Mouse (Mus musculus): Measurements from ENCODE around the gene Gm20388.

Gene Gm20388

DNA sequence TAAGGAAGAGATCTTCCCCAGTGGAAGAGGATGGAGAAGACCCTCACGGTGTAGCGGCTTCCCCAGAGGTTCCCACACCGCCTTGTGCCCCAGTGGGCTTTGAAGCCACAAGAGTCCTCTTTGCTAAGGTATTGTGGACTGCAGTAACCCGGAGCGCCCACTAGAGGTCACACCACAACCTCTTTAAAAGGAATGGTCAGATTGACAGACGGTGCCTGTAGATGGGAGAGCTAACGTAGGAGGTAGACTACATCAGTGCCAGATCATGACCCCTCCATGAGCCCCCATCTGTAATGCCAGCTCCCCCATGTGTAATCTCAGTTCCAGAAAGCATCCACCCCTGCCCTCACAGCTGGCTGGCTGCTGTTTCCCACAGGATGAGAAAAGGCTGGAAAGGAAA, 1636.5 kb downstream of the Gm20388 start:
- peak in 1 of 2 experiments; percentile 83 for DNase-seq (ENCODE audit: low spot score in 2 of 2)

DNA sequence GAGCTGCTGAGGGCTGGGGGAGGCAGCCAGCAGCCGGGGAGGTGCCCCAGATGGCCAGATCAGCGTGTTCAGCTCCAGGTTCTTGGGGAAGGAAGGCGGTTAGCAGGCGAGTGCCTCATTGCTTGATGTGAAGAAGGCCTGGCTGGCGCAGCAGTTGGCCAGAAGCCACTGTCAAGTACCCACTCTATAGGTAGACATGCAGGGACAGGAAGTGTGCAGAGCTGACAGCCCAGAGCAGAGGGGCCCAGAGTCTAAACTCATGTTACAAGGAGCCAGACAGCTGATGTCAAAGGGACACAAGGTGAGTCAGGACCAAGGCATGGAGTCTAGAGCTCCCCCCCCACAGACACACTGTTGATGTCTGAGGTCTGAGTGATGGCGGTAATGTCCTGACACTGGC, 1639.4 kb downstream of the Gm20388 start:
- no peak for DNase-seq (ENCODE audit: low spot score in 2 of 2)

DNA sequence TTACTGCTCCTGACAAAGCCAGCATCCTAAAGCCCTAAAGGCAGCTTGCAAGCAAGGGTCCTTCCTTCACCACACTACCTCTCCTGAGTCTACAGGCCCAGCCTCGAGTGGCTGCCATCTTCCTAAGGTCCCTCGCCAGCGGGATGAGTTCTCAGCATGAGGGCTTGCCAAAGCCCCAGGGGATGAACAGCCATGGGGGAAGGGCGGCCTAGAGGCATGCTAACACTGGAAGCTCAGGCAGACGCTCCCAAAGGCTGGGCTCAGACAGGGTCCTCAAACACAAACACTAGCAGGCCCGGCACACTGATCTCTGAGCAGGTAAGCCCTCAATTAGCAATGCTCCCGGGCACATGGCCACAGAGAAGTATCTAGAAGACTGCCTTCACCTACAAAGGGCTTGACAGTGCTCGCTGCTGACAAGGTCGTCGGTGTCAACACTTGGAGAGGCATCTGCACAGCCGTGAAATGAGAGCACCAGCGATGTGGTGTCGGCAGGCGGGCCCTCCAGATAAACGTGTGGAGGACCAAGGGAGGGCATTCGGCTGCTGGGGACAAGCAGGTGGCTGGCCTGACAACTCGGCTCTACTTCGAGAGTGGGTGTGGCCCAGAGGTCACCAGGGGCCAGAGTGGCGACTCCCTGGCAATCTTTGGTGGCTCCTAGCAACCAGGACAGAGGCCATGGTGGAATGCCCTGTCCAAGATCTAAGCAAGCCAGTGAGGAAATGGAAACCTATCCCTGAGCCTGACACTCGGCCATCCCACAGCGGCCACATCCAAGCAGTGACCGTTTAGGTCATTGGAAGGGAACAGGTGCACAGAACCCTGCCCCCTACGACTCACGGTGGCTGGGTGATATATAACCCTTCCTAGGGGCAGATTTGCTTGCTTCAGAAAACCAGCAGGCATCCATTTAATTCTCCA, 1640.7 kb downstream of the Gm20388 start:
- DNase-seq (ENCODE audit: low spot score in 2 of 2), result no peak

DNA sequence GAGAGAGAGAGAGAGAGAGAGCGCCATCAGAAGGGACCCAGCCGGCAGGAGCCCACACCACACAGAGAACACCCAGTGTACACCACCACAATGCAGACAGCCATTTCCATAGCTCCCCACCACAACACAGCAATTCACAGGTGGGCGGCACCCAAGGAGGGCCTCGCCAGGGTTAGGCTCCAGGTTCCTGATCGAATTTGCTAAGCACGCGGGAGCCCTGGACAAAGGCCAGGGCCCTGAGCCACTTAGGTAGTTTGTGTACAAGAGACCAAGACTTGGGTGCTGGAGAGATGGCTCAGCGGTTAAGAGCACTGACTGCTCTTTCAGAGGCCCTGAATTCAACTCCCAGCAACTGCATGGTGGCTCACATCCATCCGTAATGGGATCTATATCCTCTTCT, 1641.9 kb downstream of the Gm20388 start:
- no peak for DNase-seq (ENCODE audit: low spot score in 2 of 2)

DNA sequence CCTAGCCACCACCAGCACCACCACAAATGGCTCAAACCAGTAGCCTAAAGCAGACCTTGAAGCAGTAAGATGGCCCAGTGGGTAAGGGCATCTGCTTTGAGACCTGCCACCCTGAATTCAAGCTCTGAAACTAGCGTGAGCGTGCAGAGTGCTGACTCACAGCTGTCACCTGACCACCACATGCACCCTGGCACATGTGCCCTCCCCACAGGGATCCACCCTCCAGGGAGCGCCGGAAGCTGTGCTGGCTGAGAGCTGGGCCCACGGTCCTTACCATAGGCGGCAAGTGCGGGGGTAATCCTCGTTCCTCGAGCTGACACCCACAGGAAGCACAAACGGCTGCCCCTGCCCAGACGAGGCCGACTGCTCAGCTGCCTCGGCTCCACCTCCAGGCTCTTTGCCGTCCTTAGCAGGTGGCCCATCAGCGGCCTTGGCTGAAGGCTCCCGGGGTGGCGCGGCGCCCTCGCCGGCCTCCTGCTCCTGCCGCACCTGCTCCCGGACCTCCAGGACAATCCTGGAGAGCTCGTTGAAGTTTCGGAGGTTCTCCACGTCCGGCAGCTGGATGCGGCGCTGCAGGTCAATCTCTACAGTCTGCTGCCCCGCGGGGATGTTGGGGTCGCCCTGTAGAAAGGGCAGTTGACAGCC, 1643.3 kb downstream of the Gm20388 start:
- no peak for DNase-seq (ENCODE audit: low spot score in 2 of 2)

DNA sequence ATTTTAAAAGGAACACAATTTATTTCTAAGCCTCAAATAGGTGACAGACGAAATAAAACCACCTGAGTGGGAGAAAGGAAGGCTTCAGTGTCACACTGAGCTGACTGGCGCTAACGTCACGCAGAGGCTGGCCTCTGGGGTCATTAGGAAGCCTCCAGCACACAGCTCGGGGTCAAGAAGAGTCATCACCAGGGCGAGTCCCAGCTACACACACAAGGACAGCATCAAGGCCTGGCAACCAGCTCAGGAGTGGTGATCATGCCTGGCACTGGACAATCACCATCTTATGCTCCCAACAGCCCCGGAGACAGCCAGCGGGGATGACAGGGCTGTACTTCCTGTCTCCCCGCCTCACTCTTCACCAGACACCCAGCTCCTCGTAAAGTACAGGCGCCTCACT, 1647.1 kb downstream of the Gm20388 start:
- DNase-seq (ENCODE audit: low spot score in 2 of 2), result no peak

DNA sequence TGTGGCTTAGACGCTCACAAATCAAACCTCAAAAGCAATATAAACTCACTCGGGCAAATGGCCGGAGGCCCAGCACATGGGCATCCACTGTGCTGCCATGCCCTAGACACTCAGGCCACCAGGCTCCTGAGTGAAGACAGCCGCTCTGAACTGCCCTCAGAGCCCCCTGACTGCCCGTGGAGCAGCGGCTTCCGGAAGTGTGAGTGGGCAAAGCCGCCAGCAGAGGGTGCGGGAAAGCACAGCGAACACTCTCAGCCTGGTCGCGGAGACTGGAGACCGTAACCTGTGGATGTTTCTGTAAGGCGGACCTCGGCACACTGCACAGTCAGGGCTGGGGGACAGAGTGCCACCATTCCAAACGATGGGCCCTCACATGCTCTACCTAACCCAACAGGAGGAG, 1647.9 kb downstream of the Gm20388 start:
- DNase-seq (ENCODE audit: low spot score in 2 of 2), result no peak

DNA sequence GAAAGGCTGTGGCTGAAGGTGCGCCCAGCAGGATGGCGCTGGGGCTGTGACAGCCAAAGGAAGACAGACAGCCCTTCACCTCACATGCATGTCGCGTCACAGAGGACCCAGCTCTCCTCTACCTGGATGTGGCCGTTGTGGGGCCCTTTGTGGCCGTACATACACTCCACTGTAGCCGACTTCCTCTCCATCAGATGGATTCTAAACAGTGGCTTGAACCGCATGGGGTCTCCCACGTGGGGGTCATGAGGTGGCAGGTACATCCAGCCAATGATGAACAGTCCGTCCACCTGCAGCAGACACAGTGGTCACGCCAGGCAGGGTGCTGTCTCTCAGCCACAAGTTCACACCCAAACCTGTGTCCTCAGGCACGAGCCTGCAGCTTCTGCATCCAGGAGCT, 1649.2 kb downstream of the Gm20388 start:
- DNase-seq (ENCODE audit: low spot score in 2 of 2), result no peak

DNA sequence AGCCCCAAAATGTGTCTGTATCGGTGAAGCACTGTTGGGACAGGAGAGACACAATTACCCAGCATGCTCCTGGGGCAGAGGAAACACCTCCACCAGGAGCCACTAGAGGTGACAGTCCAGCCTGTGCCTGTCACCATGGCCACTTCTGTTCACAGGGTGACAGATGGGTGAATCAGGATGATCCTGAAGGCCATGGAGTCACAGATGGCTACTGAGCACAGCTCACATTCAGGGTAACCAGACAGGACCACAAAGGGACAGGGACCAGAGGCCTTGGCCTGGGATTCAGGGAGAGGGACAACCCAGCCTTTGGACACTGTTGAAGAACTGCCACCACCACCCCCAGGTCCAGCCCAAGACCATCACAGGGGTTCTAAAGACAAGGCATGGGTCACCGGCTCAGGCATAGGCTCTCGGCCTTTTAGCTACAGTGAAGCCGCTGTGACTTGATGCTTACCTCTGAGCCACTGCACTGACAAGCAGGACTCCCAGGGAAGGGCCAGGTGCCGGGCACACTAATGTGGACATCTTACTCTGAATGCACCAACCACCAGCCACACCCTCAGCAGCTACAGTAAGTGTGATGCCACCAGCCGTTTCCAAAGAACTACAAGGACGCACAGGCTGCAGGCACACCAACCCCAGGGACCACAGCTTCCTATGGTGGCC, 1649.9 kb downstream of the Gm20388 start:
- no peak for DNase-seq (ENCODE audit: low spot score in 2 of 2)

DNA sequence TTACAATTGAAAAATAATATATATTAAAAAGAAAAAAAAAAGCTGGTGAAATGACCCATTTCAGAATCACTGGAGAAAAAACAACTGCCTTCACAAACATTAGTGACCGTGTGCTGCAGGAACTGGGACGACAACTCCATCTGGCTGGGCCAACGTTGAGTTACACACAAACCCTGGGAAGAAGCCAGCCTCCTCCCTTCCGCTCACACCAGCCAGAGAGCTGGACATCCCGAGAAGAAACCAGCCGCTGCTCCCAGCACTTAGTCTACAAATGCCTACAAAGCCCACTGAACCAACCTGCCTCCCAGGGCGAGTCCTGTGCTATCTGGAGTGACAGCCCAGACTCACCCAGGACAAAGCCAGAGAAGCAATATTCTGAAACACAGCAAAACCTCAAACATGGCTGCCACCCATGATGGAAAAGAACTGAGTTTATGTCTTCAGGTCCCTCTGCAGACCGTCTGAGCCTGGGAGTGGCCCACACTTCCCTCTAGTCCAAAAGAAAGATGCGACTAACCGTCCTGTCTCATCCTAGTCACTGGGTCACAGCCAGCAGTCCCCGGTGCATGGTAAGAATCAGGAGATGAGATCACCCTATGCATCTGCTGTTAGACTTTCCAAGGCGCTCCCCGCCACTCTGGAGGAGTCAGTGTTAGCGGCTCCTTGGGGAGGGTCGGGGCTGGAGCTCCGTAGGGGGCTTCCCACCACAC, 1651.2 kb downstream of the Gm20388 start:
- no peak for DNase-seq (ENCODE audit: low spot score in 2 of 2)

DNA sequence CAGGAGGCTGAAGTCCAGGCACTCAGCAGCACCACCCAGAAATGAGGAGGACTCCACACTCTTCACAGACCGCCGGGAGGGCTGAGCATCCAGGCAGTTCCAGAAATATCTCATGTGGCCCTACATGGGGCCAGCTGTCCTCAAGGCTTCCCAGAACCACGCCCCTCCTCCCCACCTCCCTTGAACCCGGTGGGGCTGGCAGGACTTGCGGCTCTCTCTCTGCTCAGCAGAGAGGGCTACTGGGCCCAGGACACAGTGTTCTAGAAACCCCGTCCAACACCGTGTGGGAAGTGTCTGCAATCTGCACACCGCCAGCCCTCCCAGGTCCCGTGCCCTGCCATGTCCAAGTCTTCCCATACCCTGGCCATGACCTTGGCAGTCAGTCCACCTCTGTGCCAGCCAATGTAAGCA, 1652.3 kb downstream of the Gm20388 start:
- DNase-seq (ENCODE audit: low spot score in 2 of 2), result no peak

DNA sequence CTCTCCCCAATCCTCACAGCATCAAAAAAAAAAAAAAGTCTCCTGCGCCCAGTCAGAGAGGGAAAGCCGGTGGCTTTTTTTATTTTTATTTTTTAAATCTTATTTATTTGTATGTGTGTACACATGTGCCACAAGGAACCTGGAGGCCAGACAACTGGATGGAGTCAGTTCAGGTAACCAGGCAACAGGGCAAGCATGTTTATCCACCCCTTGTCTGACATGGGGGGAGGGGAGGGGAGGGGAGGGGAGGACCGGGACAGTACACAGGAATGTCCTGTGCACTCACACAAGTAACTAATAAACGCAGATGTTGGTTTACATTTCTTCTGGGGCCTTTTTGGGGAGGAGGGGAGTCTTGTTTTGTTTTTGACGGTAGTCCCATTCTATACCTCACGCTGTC, 1653.1 kb downstream of the Gm20388 start:
- no peak for DNase-seq (ENCODE audit: low spot score in 2 of 2)

DNA sequence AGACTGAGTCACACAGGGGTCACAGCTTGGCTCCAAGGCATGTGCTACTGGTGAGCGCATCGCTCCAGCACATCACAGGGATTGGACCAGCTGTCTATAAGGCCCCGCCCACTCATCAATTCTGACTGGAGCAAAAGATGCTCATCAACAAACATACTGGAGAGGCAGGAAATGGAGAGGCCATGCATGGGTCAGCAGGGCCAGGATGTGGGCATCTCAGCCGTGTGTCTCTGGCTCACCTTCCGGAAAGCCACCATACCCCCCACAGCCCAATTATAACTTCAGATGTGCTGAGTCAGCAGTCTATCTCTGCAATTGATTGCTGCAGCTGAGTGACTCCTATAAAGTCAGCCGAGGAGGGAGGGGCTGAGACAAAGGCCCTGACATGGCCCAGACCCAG, 1657.7 kb downstream of the Gm20388 start:
- no peak for DNase-seq (ENCODE audit: low spot score in 2 of 2)

DNA sequence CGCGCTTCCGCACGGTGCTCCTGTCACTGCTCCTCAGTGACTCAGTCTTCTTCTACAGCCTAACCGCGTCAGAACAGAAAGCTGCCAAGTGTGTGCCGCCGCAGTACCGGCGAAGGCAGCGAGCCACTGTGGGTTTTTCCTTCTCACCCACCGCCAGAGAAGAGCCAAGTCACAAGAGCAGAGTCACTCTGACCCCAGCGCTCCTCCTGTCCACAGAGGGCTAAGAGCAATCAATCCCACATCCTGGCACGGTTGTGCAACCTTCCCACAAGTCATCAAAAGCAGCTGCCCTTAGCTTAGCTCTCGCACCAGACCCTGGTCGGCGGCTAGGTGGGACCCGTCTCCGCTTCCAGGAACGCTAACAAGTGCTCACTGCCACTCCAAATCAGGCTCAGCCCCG, 1659.7 kb downstream of the Gm20388 start:
- no peak for DNase-seq (ENCODE audit: low spot score in 2 of 2)

DNA sequence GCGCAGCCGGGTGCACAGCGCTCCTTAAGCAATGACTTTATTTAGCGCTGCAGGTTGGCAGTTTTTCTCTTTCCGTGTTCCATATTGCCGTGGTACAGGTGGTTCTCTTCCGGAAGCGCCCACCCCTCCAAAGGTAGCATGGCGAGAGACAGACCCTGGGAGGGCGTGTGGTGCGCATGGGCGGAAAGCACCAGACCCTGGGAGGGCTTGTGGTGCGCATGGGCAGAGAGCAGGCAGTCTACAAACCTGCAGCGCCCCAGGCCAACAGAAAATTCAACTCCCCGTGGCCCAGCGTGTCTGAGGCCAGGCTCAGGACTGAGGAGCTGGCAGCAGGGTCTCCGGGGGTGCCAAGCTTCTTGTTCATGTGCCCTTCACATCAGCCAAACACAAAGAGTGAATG, 1660.2 kb downstream of the Gm20388 start:
- no peak for DNase-seq (ENCODE audit: low spot score in 2 of 2)

DNA sequence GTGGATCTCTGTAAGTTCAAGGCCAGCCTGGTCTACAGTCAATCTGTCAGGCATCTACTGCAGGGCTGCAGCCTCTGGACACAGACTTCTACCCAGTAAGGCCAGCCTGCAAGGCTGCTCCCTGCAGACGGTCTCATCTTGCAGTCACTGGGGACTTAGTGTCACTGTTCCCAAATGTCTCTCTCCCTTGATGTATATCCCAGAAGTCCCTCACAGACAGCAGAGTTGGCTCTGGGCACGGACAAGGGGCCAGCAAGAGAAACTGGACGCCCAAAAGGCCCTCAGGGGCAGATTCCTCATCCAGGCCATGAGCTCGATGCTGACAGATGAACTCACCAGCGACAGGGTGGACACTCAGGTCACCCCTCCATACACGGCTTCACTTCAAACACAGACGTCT, 1661.5 kb downstream of the Gm20388 start:
- DNase-seq (ENCODE audit: low spot score in 2 of 2), result no peak

DNA sequence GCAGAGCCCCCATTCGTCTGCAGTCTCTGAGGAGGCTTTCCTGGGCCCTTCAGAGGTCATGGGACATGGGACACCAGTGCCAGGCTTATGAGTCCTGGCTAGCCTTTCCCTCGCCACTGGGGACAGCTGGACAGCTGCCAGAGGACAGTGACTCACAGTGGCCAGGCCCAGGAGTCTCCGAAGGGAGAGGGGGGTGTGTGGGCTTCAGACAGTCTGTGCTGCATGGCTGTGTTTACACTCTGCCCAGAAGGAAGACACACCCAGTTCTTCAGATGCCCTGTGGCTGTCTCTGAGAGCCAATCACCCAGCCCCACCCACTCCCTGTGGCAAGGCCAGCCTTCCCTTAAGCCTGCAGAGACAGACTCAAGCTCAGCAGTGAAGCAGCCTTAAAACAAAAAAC, 1662.6 kb downstream of the Gm20388 start:
- no peak for DNase-seq (ENCODE audit: low spot score in 2 of 2)

DNA sequence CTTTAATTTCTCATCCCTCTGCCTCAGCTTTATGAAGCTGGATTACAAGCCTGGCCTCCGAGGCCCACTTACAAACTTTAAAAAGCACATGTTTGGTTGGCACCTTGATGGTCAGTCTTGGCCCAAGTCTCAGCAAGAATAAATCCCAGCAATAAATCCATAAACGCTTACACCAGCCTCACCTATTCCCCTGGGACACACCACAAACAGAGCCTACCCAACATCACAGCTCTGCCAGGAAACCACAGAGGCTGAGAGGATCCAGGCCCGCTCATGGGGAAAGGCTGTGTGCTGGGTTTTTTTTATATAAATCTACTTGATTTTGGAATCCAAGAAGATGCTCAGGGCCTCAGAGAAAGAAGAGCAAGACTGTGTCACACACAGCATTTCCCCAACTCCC, 1665.0 kb downstream of the Gm20388 start:
- no peak for DNase-seq (ENCODE audit: low spot score in 2 of 2)

DNA sequence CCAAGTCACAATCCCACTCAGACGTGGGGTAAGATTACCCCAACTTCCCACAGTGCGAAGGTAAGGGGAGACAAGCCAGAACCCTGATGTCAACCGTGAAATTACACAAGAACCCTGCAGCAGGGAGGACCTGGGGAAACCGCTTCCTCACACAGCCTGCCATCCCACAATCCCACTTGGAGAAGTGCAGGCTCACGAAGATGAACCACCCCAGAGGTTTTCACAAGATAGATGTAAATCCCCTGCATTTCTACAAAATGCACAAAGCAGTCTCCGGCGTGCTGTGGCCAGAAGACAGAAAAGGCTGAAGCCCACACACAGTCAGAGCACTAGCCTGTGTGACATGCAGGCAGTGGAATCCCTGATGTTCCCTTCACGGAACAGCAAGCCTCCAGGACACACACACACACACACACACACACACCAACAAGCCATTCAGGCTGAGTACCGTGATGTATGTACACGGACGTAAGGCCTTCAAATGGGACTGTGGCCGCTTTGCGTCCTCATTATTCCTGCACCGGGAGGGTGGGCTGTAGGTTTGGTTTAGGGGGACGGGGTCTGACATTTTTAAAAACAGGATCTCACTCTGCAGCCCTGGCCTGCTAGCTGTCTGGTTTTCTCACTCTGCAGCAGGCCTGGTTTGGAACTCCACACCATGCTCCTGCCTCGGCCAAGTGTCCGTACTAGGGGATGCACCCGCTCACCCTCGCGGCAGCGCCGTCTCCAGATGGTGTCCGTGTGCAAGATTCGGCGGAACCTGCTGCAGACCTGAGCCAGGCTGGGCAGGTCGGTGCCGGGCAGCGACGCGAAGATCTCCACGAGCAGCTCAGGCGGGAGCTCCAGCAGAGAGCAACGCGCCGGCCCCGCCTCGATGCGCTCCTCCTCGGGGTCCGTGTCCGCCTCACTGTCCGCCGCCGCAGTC, 1667.4 kb downstream of the Gm20388 start:
- no peak for DNase-seq (ENCODE audit: low spot score in 2 of 2)

DNA sequence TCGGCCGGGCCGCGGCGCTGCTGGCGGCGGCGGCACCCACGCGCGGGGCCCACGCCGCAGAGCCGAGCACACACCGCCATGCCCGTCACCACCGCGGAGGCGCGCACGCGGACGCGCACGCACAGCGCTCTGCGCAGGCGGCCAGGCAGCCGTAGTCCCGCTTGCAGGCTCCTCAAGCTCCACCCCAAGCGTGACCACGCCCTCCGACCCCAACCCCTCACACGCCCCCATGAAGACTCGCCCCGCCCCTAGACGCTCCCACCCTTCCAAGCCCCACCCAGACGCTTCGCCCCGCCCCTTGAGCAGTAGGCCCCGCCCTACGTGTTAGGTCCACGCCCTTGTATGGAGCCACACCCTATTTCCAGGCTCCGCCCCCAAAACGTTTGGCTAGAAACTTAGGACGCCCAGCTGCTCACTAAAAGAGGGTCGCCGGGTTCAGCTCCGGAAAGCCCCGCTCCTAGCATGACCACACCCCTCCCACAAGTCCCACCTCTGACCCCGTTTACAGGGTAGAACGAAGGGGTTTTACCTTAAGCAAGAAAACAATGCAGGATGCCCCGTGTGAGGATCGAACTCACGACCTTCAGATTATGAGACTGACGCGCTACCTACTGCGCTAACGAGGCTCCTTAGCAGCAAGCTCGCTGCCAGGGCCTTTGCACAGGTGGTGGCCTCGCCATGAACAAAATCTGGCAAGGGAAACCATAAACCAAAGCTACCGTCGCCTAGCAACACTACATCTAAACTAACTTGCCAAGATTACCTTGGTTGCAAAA, 1668.2 kb downstream of the Gm20388 start, which contains the start of gene Fbxo31:
TSS of gene Fbxo31 (minus strand) at position 131 of the 776 bp plus-strand sequence.
- DNase-seq (ENCODE audit: low spot score in 2 of 2), result peak; percentile 87 to 96

All from left cerebral cortex, adult 9 months (tissue).